Mouse (Mus musculus): Measurements from ENCODE around the gene Gm49358. TPM values are rescaled to one million over a fixed set of nuclear protein-coding genes. Genes with fewer than 3 reads are reported as not detected.
A peak's percentile ranks its signal among the peaks of the same experiment; 100 is the strongest.

The Gm49358 gene
- total RNA-seq, 2 experiments from 2014 or later: 16.7 to 32.1 TPM

- no peak for TF ChIP-seq CTCF (IDR thresholded peaks at IDR 0.05)
- no peak for DNase-seq
- intact Hi-C loops (cut with DNase I): no loop called here
- no peak overlapping the region for H3K27ac ChIP-seq
- no peak overlapping the region for H3K4me3 ChIP-seq
These were observed 1.4 kb upstream of the Gm49358 start for GRCm38 (mm10) chr10:86762384-86762730.

GRCm38 (mm10) chr10:86765344-86765966 is 1.7 kb downstream of the Gm49358 start:
- intact Hi-C loops (cut with DNase I): no loop called here
- H3K27ac ChIP-seq: no peak overlapping the region
- DNase-seq: no peak
- H3K4me3 ChIP-seq: no peak overlapping the region
- TF ChIP-seq CTCF (IDR thresholded peaks at IDR 0.05): no peak

GRCm38 (mm10) chr10:86769216-86769615 is 5.4 kb downstream of the Gm49358 start:
- no peak for DNase-seq
- no peak overlapping the region for H3K4me3 ChIP-seq
- no peak overlapping the region for H3K27ac ChIP-seq
- intact Hi-C loops (cut with DNase I): no loop called here
- no peak for TF ChIP-seq CTCF (IDR thresholded peaks at IDR 0.05)

- Histone ChIP-seq H3K27ac (no peak overlapping the region), H3K4me3 (no peak overlapping the region)
- peak; percentile 42 for DNase-seq
- TF ChIP-seq CTCF (IDR thresholded peaks at IDR 0.05): no peak
- intact Hi-C loops (cut with DNase I): no loop called here
These were observed 6.0 kb downstream of the Gm49358 start for GRCm38 (mm10) chr10:86769797-86770196.

DNA sequence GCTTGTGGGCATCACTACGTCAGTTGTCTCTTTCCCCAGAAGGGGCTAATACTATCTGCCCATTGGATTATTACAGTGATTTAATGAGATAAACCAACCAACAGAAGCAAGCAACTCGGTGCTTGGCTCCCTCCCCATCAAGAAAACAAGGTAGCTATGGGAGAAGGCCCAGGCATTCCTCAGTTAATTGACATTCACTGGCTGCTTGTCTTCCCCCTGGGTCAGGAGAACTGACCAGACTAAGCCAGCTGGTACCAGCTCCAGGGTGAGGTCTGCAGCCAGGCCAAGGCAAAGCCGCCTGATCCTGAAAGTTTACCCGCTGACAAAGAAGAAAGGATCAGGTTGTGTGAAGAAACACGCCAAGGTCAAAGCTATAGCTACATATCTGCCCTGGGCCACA is 7.9 kb downstream of the Gm49358 start:
- Histone ChIP-seq H3K27ac (peak overlapping the region; percentile 46), H3K4me3 (no peak overlapping the region)
- intact Hi-C loops (cut with DNase I): no loop called here
- no peak for TF ChIP-seq CTCF (IDR thresholded peaks at IDR 0.05)
- DNase-seq: no peak

DNA sequence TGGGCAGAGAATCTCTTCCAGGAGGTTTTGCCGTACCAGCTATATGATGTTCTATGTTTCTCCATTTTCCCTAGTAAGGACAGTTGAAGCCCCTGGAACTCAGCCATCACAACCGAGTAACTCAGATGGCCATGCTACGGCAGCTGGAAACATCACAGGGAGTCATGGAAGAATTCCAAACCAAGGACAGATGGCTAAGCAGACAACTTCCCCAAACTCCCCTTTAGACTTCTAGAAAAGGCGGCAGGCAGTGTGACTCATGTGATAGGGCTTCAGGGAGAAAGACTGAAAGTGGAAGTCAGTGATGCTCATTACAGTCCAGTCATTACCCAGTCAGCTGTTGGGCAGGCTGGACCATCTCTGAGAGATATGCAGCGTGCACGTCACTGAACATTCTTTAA is 8.5 kb downstream of the Gm49358 start:
- peak; percentile 20 for DNase-seq
- TF ChIP-seq CTCF (IDR thresholded peaks at IDR 0.05): no peak
- peak overlapping the region; percentile 46 for H3K27ac ChIP-seq
- H3K4me3 ChIP-seq: no peak overlapping the region
- intact Hi-C loops (cut with DNase I): no loop called here

- TF ChIP-seq CTCF (IDR thresholded peaks at IDR 0.05): no peak
- intact Hi-C loops (cut with DNase I): no loop called here
- no peak for DNase-seq
- Histone ChIP-seq H3K4me3 (no peak overlapping the region), H3K27ac (no peak overlapping the region)
These were observed 9.6 kb downstream of the Gm49358 start for GRCm38 (mm10) chr10:86773360-86773759.

GRCm38 (mm10) chr10:86776281-86776680 is 12.5 kb downstream of the Gm49358 start:
- TF ChIP-seq CTCF (IDR thresholded peaks at IDR 0.05): no peak
- H3K4me3 ChIP-seq: no peak overlapping the region
- peak overlapping the region; percentile 97 for H3K27ac ChIP-seq
- peak; percentile 22 for DNase-seq
- intact Hi-C loops (cut with DNase I): loop anchor here (5.0 kb wide), 1 partner anchor 69 kb away; the partner anchor contains the start of genes Hsp90b1 and Ttc41

- peak overlapping the region; percentile 97 for H3K27ac ChIP-seq
- intact Hi-C loops (cut with DNase I): loop anchor here (2.0 to 5.0 kb wide), 2 partner anchors 49 to 70 kb away; partner anchors contain the start of genes Hsp90b1 and Ttc41
- H3K4me3 ChIP-seq: peak overlapping the region; percentile 84
- peak; percentile 57 for DNase-seq
- no peak for TF ChIP-seq CTCF (IDR thresholded peaks at IDR 0.05)
These were observed 14.0 kb downstream of the Gm49358 start for GRCm38 (mm10) chr10:86777614-86778319.

DNA sequence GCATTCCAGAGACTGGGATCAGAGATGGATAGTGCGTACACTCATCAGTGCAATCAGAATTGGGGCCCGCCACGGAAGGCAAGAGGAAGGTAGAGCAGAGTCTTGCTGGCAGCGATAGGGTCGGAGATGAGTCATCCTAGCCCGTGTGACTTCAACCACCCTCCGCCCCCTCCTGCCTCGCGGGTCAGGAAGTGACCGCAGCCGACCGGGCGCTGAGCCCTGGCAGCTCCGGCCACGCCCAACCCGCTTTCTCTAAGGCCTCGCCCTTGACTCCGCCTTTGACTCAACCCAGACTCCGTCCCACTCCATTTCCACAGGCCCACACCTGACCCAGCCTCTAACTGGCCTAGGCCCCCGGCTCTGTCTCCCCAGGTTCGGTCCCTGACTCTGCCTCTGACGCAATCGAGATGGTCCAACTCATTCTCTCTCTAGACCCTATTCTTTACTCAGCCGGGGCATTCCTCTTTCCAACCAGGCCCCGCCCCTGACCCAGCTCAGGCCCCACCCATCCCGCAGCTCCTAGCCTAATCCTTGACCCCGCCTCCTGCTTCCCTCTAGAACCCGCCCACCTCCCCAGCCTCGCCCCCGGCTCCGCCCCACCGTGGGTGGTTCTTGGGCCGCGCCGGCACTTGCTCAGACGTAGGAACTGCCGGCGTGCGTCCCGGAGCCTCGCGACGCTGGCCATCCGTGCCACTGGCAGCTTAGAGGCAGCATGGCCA is 14.8 kb downstream of the Gm49358 start, which contains the start of gene Nt5dc3:
Gene Nt5dc3, plus strand, starts transcription at position 608 of the 719 bp plus-strand sequence.
- intact Hi-C loops (cut with DNase I): loop anchor here (2.0 to 5.0 kb wide), 2 partner anchors 48 to 71 kb away; partner anchors contain the start of genes Hsp90b1 and Ttc41
- peak within 1 kb of the TSS; percentile 84 for H3K4me3 ChIP-seq
- peak; percentile 99 for DNase-seq
- no peak for TF ChIP-seq CTCF (IDR thresholded peaks at IDR 0.05)
- peak within 1 kb of the TSS; percentile 97 for H3K27ac ChIP-seq

DNA sequence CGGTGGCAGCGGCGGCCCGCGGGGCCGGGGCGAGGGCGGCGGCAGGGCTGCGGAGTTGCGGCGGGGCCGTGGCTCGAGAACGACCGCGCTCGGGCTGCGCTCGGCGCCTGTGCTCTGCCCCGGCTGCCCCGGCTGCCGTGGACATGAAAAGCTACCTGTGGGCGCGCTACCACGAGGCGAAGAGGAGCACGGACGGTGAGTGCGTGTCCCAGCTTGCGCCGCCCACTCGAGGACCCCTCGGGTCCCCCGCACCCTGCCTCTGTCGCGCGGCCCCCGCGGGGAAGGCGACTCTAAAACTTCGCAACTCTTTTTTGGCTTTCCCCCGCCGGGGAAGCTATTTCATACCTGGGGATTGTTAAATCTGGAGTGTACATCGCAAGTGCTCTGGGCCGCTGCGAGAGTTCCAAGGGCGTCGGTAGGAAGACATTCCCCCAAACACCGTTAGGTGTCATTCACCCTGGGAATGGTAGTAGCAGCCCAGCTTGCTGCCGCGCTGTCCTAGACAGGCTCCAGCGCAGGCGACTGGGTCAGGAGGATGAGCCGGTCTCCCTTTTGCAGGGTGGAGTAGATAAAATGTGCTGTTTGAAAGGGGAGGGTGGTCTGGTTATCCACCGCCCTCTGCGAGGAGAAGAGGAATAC is 15.5 kb downstream of the Gm49358 start:
- peak overlapping the region; percentile 97 for H3K27ac ChIP-seq

GRCm38 (mm10) chr10:86779816-86780500 is 16.2 kb downstream of the Gm49358 start:
- Histone ChIP-seq H3K27ac (peak overlapping the region; percentile 97), H3K4me3 (peak overlapping the region; percentile 84)
- TF ChIP-seq CTCF (IDR thresholded peaks at IDR 0.05): no peak
- intact Hi-C loops (cut with DNase I): loop anchor here (2.0 to 5.0 kb wide), 3 partner anchors 37 to 73 kb away; partner anchors contain the start of genes Hsp90b1 and Ttc41
- DNase-seq: no peak

More for the DNA sequence above, 15.5 kb downstream of the Gm49358 start:
- peak overlapping the region; percentile 84 for H3K4me3 ChIP-seq
- DNase-seq: peak; percentile 73
- intact Hi-C loops (cut with DNase I): loop anchor here (2.0 to 5.0 kb wide), 2 partner anchors 48 to 72 kb away; partner anchors contain the start of genes Hsp90b1 and Ttc41
- peak; percentile 33; the same call in 1 of the 2 replicates for TF ChIP-seq CTCF (IDR thresholded peaks at IDR 0.05)

Data from gastrocnemius, adult 2 months (tissue).